Mouse (Mus musculus) gastrocnemius, postnatal 4 days (tissue): ENCODE measurements around the gene Tph1. TPM values are rescaled to one million over a fixed set of nuclear protein-coding genes. Genes with fewer than 3 reads are reported as not detected.
A peak's percentile ranks its signal among the peaks of the same experiment; 100 is the strongest.

Experiments
- DNase-seq, 2 experiments: peaks; one replicate each; pipeline ENCODE4 v3.0.0; 2021 to 2022; ENCODE audit warnings: low spot score in 2 of 2, mixed read lengths in 2 of 2
- total RNA-seq, 2 experiments: library from RNA; stranded (reverse); gene quantifications; 2 replicates each; pipeline ENCODE4 v1.2.3; 2021

Gene Tph1
- total RNA-seq, 2 experiments from 2014 or later: 0.21 to 0.49 TPM

DNA sequence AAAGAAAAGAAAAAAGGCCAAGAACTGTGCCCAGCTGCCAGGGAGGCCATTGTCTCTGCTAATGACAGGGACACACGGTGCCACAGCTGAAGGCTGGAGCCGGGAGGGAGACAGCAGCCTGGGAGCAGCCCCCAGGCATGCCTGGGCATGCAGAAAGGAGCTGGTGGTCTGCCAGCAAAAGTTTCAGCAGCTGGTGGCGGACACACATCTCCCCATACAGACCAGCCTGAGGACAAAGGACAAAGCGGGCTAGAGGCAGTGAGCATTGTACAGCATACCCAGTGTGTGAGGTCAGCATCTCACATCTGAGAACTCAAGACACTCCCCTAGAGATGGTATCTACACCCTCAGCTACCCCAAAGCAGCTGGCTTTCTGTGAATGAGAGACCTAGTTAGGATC, 70.3 kb downstream of the Tph1 start:
- peak in 1 of 2 experiments; percentile 72 for DNase-seq

GRCm38 (mm10) chr7:46601097-46601496, 71.2 kb downstream of the Tph1 start:
- DNase-seq: no peak

- no peak for DNase-seq
These were observed 75.3 kb downstream of the Tph1 start for GRCm38 (mm10) chr7:46597006-46597405.

Other genes starting within 250 kb of the Tph1 start
- gene Sergef, start 32.7 kb downstream of the Tph1 start, total RNA-seq: 10 to 100 TPM in 1 of 2 experiments, 1 to 10 TPM in 1; 8.7 to 10.6 TPM
- 10 to 100 TPM; 10.3 to 10.9 TPM for gene Saal1, start 38.1 kb upstream of the Tph1 start, total RNA-seq
- gene Saa3, start 43.2 kb upstream of the Tph1 start, total RNA-seq: under 1 TPM; 0.31 to 0.59 TPM
- under 1 TPM in 1 of 2 experiments, not detected in 1; 0.16 TPM for gene Saa4, start 60.1 kb upstream of the Tph1 start, total RNA-seq
- gene Saa1, start 70.4 kb upstream of the Tph1 start, total RNA-seq: not detected
- not detected for gene Saa2, start 79.3 kb upstream of the Tph1 start, total RNA-seq
- 10 to 100 TPM; 14.8 to 18.4 TPM for gene Hps5, start 123.5 kb upstream of the Tph1 start, total RNA-seq
- gene Gtf2h1, start 123.6 kb upstream of the Tph1 start, total RNA-seq: 10 to 100 TPM; 31.0 to 40.2 TPM
- 1,000 to 10,000 TPM; 1,563 to 1,575 TPM for gene Ldha, start 168.9 kb upstream of the Tph1 start, total RNA-seq
- not detected for gene Ldhc, start 188.7 kb upstream of the Tph1 start, total RNA-seq
- gene Tsg101, start 247.4 kb upstream of the Tph1 start, total RNA-seq: 10 to 100 TPM; 67.3 to 72.0 TPM